Mouse (Mus musculus): ENCODE measurements around the gene Senp5. TPM values are rescaled to one million over a fixed set of nuclear protein-coding genes. Genes with fewer than 3 reads are reported as not detected.

Senp5 gene
- total RNA-seq, 4 experiments from 2014 or later: 41.5 to 46.4 (median 44.5) TPM

- peak in 1 of 2 experiments; percentile 83 for DNase-seq (ENCODE audit: low spot score in 2 of 2)
Measured at GRCm38 (mm10) chr16:31943980-31944379, 59.1 kb downstream of the Senp5 start.

GRCm38 (mm10) chr16:31940586-31940985 is 62.5 kb downstream of the Senp5 start:
- DNase-seq (ENCODE audit: low spot score in 2 of 2): no peak

- no peak for DNase-seq (ENCODE audit: low spot score in 2 of 2)
Measured at GRCm38 (mm10) chr16:31938856-31939255, 64.2 kb downstream of the Senp5 start.

- DNase-seq (ENCODE audit: low spot score in 2 of 2): no peak
Measured at GRCm38 (mm10) chr16:31936568-31936967, 66.5 kb downstream of the Senp5 start.

- DNase-seq (ENCODE audit: low spot score in 2 of 2): no peak
Measured at GRCm38 (mm10) chr16:31935091-31935979, 67.8 kb downstream of the Senp5 start.

GRCm38 (mm10) chr16:31934550-31935010 is 68.5 kb downstream of the Senp5 start:
- no peak for DNase-seq (ENCODE audit: low spot score in 2 of 2)

GRCm38 (mm10) chr16:31933751-31934549 is 69.1 kb downstream of the Senp5 start, which contains the start of gene Pigz:
Pigz (plus strand) TSS chr16:31933851.
- peak in 1 of 2 experiments; percentile 58 for DNase-seq (ENCODE audit: low spot score in 2 of 2)

GRCm38 (mm10) chr16:31932840-31933697 is 70.0 kb downstream of the Senp5 start:
- DNase-seq (ENCODE audit: low spot score in 2 of 2): peak; percentile 92 to 96

GRCm38 (mm10) chr16:31932255-31932654 is 70.8 kb downstream of the Senp5 start:
- DNase-seq (ENCODE audit: low spot score in 2 of 2): no peak

- DNase-seq (ENCODE audit: low spot score in 2 of 2): no peak
Measured at GRCm38 (mm10) chr16:31931330-31931729, 71.8 kb downstream of the Senp5 start.

GRCm38 (mm10) chr16:31927412-31927811 is 75.7 kb downstream of the Senp5 start:
- DNase-seq (ENCODE audit: low spot score in 2 of 2): no peak

GRCm38 (mm10) chr16:31926547-31927182 is 76.4 kb downstream of the Senp5 start:
- no peak for DNase-seq (ENCODE audit: low spot score in 2 of 2)

- DNase-seq (ENCODE audit: low spot score in 2 of 2): no peak
Measured at GRCm38 (mm10) chr16:31926091-31926490, 77.0 kb downstream of the Senp5 start.

- DNase-seq (ENCODE audit: low spot score in 2 of 2): no peak
Measured at GRCm38 (mm10) chr16:31924368-31924767, 78.7 kb downstream of the Senp5 start.

- peak; percentile 80 to 92 for DNase-seq (ENCODE audit: low spot score in 2 of 2)
Measured at GRCm38 (mm10) chr16:31918248-31918724, 84.8 kb downstream of the Senp5 start.

- no peak for DNase-seq (ENCODE audit: low spot score in 2 of 2)
Measured at GRCm38 (mm10) chr16:31917776-31918175, 85.3 kb downstream of the Senp5 start.

GRCm38 (mm10) chr16:31910281-31910847 is 92.7 kb downstream of the Senp5 start:
- no peak for DNase-seq (ENCODE audit: low spot score in 2 of 2)

Measured in layer of hippocampus, adult 8-10 months (tissue).